Mouse (Mus musculus) kidney, adult 18-20 months (tissue): Measurements from ENCODE around the gene Henmt1.

Source experiments
- DNase-seq: peaks from one replicate; pipeline ENCODE4 v3.0.0; 2021

The Henmt1 gene

GRCm38 (mm10) chr3:108940996-108941395, 1.3 kb downstream of the Henmt1 start:
- no peak for DNase-seq

DNA sequence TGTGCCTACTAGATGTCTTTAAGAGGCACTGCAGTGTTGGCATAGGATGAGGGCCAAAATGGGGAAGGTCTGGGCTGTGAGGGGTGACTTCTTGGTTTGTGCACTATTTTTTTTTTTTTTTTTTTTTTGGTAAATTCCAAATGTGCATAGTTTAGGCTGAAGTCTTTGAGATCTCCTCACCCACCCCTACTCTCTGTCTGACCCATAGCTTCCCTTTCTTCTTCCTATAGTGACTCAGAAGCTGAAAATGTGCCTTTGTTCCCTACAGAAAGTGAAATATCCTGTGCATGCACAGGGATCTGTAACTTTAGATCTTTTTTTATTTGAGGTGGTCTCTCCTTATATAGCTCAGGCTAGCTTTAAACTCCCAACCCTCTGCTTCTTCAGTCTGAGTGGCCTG, 18.3 kb downstream of the Henmt1 start:
- DNase-seq: no peak

DNA sequence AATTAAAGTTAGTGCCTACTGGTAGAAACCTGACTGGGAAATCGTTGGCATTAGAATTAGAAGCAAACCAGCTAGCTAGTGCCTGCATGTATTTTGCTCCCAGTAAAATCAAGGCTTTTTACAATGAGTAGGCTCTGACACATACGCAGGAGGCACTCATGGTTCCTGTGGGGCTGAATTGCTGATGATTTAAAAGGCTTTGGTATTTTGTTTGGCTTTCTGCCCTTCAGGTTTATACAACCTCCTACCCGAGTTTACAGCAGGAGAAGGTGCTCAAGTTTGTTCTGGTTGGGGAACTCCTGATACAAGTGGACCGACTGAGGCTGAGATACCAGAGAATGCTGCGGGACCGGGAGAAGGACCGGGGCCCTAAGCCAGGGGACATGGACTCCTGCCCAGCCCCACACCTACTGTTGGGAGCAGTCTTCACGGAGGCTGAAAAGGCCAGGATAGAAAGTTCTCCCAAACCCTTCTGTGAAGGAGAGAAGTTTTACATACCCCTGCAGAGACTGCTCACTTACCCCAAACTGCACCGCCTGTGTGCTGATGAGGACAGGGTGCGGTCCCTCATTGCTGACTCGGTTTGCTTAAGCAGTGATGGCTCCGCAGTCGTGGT, 20.1 kb downstream of the Henmt1 start:
- DNase-seq: peak; percentile 12

DNA sequence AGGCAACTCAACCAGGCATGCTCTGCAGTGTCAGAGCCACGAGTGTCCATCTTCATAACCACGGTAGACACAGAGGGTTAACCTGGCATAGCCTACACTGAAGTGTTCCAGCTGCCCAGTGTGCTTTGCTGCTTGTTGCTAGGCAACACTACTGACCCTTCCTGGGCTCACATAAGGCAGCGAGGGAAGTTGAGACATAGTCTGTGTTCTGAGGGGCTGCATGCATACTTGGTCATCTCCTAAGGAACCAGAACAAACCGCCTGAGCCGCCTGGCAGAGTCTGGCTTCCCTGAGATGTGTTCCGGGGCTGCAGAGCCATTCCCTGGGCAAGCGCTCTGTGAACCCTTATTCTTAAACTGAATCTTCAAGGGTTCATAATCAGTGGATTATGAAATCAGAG, 21.6 kb downstream of the Henmt1 start:
- DNase-seq: no peak

DNA sequence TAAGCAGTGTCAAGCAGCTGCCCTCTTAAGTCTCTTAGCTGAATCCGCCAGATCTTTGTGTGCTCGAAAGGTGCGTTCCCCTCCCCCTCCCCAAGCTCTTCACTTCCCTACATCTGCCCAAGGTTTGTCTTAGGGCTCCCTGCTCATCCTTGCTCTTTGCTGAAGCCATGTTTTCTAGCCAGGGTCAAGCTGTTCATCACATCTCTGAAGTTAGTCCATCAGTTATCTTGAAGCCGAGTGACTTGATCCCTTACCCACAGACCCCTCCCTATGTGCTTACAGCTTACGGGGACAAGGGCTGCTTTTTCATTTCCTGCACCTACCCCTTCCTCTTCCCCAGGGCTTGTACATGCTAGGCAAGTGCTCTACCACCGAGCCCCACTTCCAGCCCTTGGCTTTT, 22.0 kb downstream of the Henmt1 start:
- no peak for DNase-seq

DNA sequence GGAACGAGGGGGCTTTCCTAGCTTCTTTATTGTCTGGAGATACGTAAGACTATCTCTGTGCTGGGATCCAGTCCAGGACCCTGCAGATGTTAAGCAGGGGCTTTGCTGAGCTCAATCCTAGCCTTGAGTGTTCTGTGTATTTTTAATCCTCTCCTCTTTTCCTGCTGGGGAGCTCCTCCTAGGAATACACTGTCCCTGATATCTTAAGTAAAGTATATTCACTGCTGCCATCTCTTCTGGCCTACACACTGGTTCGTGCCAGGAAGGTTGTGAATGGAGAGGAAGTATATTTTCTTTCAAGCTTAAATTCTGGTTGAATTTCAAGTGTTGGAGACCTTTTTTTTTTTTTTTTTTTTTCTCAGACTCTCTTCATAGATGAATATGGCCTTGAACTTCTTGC, 23.6 kb downstream of the Henmt1 start:
- DNase-seq: no peak

GRCm38 (mm10) chr3:108963776-108964175, 24.1 kb downstream of the Henmt1 start:
- no peak for DNase-seq

GRCm38 (mm10) chr3:108964361-108965044, 24.8 kb downstream of the Henmt1 start:
- DNase-seq: peak; percentile 16

DNA sequence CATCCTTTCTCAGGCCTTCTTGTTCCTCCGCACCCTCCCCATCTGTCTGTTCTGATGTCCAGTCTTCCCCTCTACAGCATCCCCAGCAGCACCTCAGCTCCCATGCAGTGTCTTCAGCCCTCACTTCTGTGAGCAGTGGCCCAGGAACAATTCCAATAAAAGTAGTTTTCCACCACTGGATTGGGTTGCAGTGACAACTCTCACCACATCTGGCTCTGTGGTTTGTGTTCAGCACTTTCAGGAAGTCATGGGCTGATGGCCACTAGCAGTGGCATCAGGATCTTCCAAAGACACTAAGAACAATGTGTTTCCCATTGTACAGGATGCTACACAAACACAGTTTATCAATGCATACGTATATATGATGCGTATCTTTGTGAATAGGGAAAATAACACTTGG, 26.4 kb downstream of the Henmt1 start:
- no peak for DNase-seq

DNA sequence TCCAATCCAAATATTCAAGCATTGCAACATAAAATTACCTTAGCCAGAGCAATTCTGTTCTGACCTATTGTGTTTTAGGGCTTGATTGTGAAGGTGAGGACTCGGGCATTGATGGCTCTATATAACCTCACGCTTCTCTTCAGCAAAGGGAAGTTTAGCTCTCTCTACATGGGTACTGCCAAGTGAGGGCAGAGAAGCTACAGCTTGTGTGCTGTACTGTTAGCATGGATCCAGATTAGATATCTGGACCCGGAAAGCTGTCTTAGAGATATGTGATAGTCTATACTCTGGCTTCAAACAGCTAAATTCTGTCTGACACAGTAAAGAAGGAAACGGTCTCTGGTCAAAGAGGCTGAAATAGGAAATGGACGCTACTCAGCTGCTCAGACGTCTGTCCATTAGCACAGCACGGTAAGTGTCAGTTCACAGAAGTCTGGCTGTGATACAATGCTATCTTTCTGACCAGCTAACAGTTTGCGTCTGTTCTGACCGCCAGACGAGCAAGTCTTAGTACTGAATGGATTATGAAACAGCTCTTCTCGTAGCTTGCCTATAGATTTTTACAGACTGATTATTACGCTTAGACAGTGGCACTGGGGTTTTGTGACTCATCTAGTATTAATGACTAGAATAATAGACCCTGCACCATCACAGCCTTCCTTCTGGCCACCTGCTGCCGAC, 34.4 kb downstream of the Henmt1 start:
- DNase-seq: no peak

DNA sequence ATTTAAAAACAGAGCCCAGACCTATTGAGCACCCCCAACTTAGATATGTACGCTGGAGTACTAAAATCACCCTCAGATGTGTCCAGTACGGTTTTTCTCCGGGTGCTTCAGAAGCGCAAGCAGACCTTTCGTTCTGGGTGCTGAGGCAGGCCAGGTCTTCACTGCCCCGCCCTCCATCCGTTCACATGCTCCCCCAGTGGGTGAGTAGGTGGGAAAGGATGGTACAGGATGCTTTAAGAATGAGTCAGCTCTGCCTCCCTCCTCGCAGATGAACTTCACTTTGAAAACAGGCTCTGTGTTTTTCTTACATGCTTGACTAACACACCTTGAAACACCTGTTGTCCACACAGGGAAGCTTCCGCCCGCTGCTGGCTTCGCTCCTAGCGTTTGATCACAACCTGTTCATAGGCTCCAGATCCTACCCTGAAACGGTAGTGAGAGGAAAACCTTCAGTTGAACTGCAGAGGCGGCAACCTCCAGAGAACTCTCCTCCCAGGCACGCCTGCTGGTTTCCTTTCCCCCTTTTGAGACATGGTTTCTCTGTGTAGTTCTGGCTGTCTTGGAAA, 35.3 kb downstream of the Henmt1 start:
- DNase-seq: no peak

DNA sequence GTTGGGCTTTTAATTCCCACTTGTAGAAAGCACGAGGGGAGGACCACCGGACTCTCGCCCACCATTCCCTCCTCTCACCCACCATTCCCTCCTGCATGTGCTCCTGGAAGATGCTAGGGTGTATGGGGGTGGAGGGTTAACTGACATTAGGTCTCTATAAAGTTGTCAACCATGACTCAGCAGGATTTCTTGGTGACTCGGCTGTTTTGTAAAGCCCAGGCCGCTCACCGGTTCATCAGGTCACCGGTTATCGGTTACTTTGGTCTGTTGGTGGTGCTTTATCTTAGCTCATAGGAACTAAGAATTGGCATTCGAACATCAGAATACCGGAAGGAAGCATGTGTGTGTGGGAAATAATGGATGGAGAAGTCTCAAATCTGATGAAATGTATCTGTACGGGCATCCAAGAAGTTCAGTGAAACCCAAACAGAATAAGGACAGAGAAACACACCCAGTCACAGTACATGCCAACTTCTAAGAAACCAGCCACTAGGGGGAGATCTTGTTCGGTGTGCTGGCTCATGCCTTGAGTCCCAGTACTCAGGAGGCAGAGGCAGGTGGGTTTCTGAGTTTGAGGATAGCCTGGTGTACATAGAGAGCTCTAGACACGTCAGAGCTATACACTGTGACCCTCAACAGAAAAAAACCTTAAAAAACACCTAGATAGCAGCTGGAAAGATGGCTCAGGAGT, 37.8 kb downstream of the Henmt1 start:
- no peak for DNase-seq

DNA sequence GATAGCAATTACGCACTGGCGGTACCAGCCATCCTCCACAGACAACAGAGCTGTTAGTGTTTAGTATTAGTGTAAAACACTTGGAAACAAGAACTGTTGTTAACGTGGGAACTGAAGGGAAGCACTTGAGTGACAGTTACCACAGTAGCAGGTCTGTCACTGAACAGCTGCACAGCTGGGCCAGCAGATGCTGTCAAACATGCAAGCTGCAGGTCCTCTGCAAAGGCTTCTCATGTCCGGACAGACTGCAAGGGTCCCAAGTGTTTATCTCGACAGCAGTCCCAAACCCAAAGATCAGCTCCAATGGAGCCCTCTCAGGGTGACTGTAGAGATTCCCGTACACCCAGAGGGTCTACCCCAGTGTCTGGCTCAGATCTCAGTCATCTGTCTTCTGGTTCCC, 42.3 kb downstream of the Henmt1 start:
- no peak for DNase-seq

GRCm38 (mm10) chr3:108983989-108984388, 44.3 kb downstream of the Henmt1 start:
- no peak for DNase-seq

GRCm38 (mm10) chr3:108986534-108986933, 46.9 kb downstream of the Henmt1 start:
- DNase-seq: no peak

GRCm38 (mm10) chr3:108987009-108987659, 47.5 kb downstream of the Henmt1 start:
- DNase-seq: no peak

- peak; percentile 35 for DNase-seq
Observed at GRCm38 (mm10) chr3:108989971-108990548, 50.4 kb downstream of the Henmt1 start.

DNA sequence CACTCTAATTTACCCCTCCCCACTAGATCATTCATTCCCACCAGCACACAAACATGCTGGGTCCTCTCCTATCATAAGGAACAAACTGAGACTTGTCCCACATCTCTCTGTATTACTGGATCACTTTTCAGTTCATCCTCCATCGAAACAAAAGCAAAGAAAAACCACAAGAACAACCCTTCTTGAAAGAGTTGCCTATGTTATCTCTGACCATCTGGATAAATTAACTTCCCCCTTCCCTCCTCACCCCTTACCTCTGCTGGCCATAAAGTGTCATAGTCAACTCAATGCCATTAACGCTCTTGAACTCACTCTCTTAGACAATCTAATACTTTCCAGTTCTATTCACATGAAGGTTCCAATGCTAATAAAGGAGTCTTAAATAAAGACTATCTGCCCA, 54.8 kb downstream of the Henmt1 start:
- DNase-seq: no peak

GRCm38 (mm10) chr3:108995379-108995778, 55.7 kb downstream of the Henmt1 start:
- no peak for DNase-seq

GRCm38 (mm10) chr3:108997284-108997683, 57.6 kb downstream of the Henmt1 start:
- DNase-seq: no peak

DNA sequence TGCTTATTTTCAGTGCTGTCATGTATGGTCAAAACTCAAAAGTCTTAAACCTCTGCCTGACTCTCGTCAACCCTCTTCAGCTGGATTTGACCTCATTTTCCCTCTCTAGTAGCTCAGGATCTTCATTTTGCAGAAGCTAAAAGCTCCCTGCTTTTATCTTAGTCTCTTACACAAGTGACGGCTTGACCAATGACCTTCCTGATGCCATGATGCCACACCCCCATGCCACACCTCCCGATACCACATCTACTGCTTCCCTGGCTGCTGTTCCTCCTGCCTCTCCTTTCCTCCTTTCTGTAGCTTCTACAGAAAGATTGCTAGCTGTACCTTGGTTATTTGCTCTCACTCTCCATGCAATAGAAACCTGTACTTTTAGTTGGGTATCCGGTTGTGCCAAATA, 58.1 kb downstream of the Henmt1 start:
- no peak for DNase-seq

GRCm38 (mm10) chr3:108999173-108999572, 59.5 kb downstream of the Henmt1 start:
- no peak for DNase-seq
